Mouse (Mus musculus) hindbrain, embryonic 16.5 days (tissue): ENCODE data around the gene Lrrc3b. TPM values are rescaled to one million over a fixed set of nuclear protein-coding genes. Genes with fewer than 3 reads are reported as not detected.

Source experiments
- ATAC-seq: fragments of 200-750 bp; cut with Nextera tagmentation; 2 replicates; pipeline ENCODE4 v1.8.0; 2017; ENCODE audit warnings: moderate TSS enrichment, moderate library complexity
- H3K27ac ChIP-seq: fragments of 300-500 bp; sonication (generic); 2 replicates; pipeline ENCODE4 v1.5.1; 2014; ENCODE audit warnings: low read depth, mild to moderate bottlenecking, control low read depth, low read length, moderate library complexity
- H3K27me3 ChIP-seq: fragments of 300-500 bp; sonication (generic); replicated peaks from 2 replicates; pipeline ENCODE4 v1.6.1; 2014; ENCODE audit warnings: low read length; ENCODE audit not compliant: control insufficient read depth, insufficient read depth
- H3K36me3 ChIP-seq: fragments of 300-500 bp; sonication (generic); 2 replicates; pipeline ENCODE4 v1.6.1; 2014; ENCODE audit warnings: mild to moderate bottlenecking, low read length, moderate library complexity, mixed read lengths; ENCODE audit not compliant: control insufficient read depth, insufficient read depth
- H3K4me1 ChIP-seq: fragments of 300-500 bp; sonication (generic); 2 replicates; pipeline ENCODE4 v1.6.1; 2014; ENCODE audit warnings: low read depth, low read length; ENCODE audit not compliant: control insufficient read depth, insufficient read depth
- H3K4me2 ChIP-seq: fragments of 300-500 bp; sonication (generic); 2 replicates; pipeline ENCODE4 v1.6.1; 2014; ENCODE audit warnings: mild to moderate bottlenecking, low read length, control low read depth, moderate library complexity
- H3K4me3 ChIP-seq: fragments of 300-500 bp; sonication (generic); 2 replicates; pipeline ENCODE4 v1.5.1; 2014; ENCODE audit warnings: mild to moderate bottlenecking, low read length, control low read depth, moderate library complexity
- H3K9ac ChIP-seq: fragments of 300-500 bp; sonication (generic); 2 replicates; pipeline ENCODE4 v1.6.1; 2014; ENCODE audit warnings: low read depth, mild to moderate bottlenecking, control low read depth, low read length, moderate library complexity
- H3K9me3 ChIP-seq: fragments of 300-500 bp; sonication (generic); 2 replicates; pipeline ENCODE4 v1.6.1; 2014; ENCODE audit warnings: mild to moderate bottlenecking, low read length, moderate library complexity; ENCODE audit not compliant: control insufficient read depth
- WGBS: fragments of 180-500 bp; shearing (Covaris S2); extraction: QIAGEN DNeasy Blood & Tissue Kit; methylation state at CpG from one replicate; pipeline ENCODE4 v1.1.7; 2014; 5-methylcytosine and 5-hydroxymethylcytosine counted together
- polyA plus RNA-seq: library from polyadenylated mRNA; unstranded; fragments of >200 nt; fragmentation: Nextera tagmentation; extraction: Ambion mirVana; gene quantifications from 2 replicates; pipeline ENCODE4 v1.2.1, GENCODE M21; 2015

Lrrc3b gene
- polyA plus RNA-seq, 1 experiment from 2014 or later: 34.5 TPM

- no peak overlapping the region for H3K9ac ChIP-seq
Observed at GRCm38 (mm10) chr14:15385536-15385935, 53.3 kb downstream of the Lrrc3b start.

GRCm38 (mm10) chr14:15384972-15385371, 53.8 kb downstream of the Lrrc3b start:
- 76% methylated on average over 2 of the region's 2 CpGs for WGBS

More at GRCm38 (mm10) chr14:15385536-15385935, 53.3 kb downstream of the Lrrc3b start:
- Histone ChIP-seq H3K4me2 (no peak overlapping the region), H3K9me3 (no peaks in the 10 kb centered on the region), H3K4me1 (no peaks in the 10 kb centered on the region), H3K36me3 (no peaks in the 10 kb centered on the region), H3K27ac (no peak overlapping the region), H3K27me3 (no peaks in the 10 kb centered on the region), H3K4me3 (no peak overlapping the region)
- WGBS: 95% methylated on average over 2 of the region's 2 CpGs
- ATAC-seq: no peak

DNA sequence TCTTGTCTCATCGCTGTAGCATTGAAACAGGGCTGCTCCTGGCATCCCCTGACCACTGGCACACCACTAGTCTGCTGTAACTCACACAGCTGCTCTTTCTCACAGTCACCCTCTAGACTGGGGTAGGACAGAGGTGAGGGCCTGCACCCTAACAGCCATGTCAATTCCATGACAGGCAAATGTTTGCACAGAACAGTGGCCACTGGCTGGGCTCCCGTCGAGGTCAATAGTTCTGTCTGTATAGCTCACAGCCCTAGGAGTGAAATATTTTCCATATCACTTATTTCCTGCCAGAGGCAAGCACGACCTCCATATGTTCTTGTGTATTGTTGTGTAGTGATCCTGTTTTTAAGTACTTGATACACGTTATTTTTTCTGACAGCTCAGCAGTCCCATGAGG, 54.3 kb downstream of the Lrrc3b start:
- no peak for ATAC-seq
- no peaks in the 10 kb centered on the region for H3K27me3 ChIP-seq
- no peak overlapping the region for H3K4me3 ChIP-seq
- no peak overlapping the region for H3K9ac ChIP-seq
- WGBS: 60% methylated on average over 5 of the region's 5 CpGs
- H3K9me3 ChIP-seq: no peaks in the 10 kb centered on the region
- H3K36me3 ChIP-seq: no peaks in the 10 kb centered on the region
- no peak overlapping the region for H3K27ac ChIP-seq
- H3K4me1 ChIP-seq: no peaks in the 10 kb centered on the region
- H3K4me2 ChIP-seq: no peak overlapping the region

More at GRCm38 (mm10) chr14:15384972-15385371, 53.8 kb downstream of the Lrrc3b start:
- H3K4me3 ChIP-seq: no peak overlapping the region
- H3K9ac ChIP-seq: no peak overlapping the region
- no peak for ATAC-seq
- no peak overlapping the region for H3K27ac ChIP-seq
- no peaks in the 10 kb centered on the region for H3K4me1 ChIP-seq
- H3K36me3 ChIP-seq: no peaks in the 10 kb centered on the region
- H3K4me2 ChIP-seq: no peak overlapping the region
- H3K9me3 ChIP-seq: no peaks in the 10 kb centered on the region
- no peaks in the 10 kb centered on the region for H3K27me3 ChIP-seq

DNA sequence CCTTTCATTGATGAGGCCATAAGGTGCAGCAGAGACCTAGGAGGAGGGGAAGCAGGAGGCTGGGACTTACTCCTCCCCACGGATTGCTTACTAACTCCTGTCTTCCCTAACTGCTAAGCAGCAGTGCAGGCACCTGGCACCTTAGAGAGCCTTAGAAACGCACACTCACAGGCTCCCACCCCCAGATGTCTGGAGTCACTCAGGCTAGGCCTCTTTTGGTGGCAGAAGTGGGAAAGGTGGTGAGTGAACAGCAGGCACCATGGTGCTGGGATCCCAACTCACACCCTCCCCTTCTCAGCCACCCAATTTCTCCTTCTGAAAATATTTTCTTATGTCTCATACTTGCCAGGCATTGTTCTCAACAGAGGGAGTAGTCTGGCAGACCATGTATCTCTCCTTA, 55.7 kb downstream of the Lrrc3b start:
- Histone ChIP-seq H3K9ac (no peak overlapping the region), H3K4me1 (no peaks in the 10 kb centered on the region), H3K4me3 (no peak overlapping the region), H3K9me3 (no peaks in the 10 kb centered on the region), H3K27me3 (no peaks in the 10 kb centered on the region), H3K36me3 (no peaks in the 10 kb centered on the region), H3K27ac (no peak overlapping the region), H3K4me2 (no peak overlapping the region)
- 48% methylated on average over 2 of the region's 2 CpGs for WGBS
- no peak for ATAC-seq

GRCm38 (mm10) chr14:15377368-15377767, 61.4 kb downstream of the Lrrc3b start:
- WGBS: 97% methylated on average over 2 of the region's 2 CpGs

DNA sequence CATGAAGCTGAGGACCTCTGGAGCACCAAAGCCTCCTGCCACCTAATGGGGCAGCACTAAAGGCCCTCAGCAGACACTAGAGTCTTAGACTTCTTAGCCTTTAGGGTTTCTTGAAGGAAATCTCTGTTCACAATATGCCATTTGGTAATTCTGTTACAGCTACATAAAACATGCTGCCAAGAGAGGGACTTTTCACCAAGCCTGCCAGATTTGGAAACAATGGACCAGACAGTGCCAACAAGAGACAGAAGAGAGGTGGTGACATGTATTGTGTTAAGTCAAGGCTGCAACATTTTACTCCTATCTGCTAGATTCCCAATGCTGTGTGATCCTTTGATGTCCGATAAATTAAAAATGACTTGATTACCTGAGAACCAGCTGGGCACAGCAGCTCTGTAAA, 62.0 kb downstream of the Lrrc3b start:
- no peak for ATAC-seq
- no peaks in the 10 kb centered on the region for H3K9me3 ChIP-seq
- WGBS: 91% methylated on average over 1 of the region's 1 CpGs
- H3K9ac ChIP-seq: no peak overlapping the region
- no peak overlapping the region for H3K4me3 ChIP-seq
- H3K4me1 ChIP-seq: no peaks in the 10 kb centered on the region
- H3K36me3 ChIP-seq: no peaks in the 10 kb centered on the region
- H3K4me2 ChIP-seq: no peak overlapping the region
- no peaks in the 10 kb centered on the region for H3K27me3 ChIP-seq
- no peak overlapping the region for H3K27ac ChIP-seq

More at GRCm38 (mm10) chr14:15377368-15377767, 61.4 kb downstream of the Lrrc3b start:
- Histone ChIP-seq H3K9me3 (no peaks in the 10 kb centered on the region), H3K27ac (no peak overlapping the region), H3K4me3 (no peak overlapping the region), H3K4me2 (no peak overlapping the region), H3K9ac (no peak overlapping the region), H3K4me1 (no peaks in the 10 kb centered on the region), H3K36me3 (no peaks in the 10 kb centered on the region), H3K27me3 (no peaks in the 10 kb centered on the region)
- no peak for ATAC-seq

DNA sequence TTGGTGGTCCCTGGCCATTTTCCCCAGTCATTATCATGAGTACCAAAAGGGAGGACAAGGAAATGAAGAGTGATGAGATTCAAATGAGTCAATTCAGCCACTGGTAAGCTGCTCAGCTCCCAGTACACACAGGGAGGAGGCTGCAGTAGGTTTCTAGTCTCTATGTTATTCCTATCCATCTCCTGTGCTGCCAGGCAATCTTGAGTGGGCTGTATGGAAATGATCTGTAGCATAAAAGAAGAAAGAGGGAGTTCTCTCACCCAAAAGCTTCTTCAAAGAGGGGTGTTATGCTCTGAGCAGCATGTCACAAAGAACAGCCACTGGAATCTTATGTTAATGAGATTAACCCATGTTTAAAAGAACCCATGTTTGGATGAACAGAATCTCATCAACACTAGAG, 64.5 kb downstream of the Lrrc3b start:
- H3K27me3 ChIP-seq: no peaks in the 10 kb centered on the region
- no peak overlapping the region for H3K9ac ChIP-seq
- ATAC-seq: no peak
- H3K36me3 ChIP-seq: no peaks in the 10 kb centered on the region
- H3K9me3 ChIP-seq: no peaks in the 10 kb centered on the region
- H3K4me1 ChIP-seq: no peaks in the 10 kb centered on the region
- no peak overlapping the region for H3K27ac ChIP-seq
- H3K4me2 ChIP-seq: no peak overlapping the region
- no peak overlapping the region for H3K4me3 ChIP-seq

DNA sequence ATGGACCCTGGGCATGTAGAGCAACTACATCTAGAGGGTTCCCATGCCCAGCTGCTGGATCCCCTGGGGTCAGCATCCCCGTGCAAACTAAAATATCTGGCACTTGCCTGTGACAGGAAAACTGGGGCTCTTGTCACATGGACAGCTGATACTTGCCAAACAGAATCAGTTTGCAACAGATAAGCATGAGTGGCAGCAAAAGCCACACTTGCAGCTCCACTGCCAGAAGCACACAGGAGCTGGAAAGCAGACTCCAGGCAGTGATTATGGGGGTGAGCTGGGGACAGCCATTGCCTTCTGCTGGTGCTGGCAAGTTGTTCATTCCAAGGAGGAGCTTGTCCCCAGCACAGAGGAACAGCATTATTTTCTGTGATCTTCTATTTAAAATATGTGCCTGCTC, 65.8 kb downstream of the Lrrc3b start:
- 52% methylated on average over 1 of the region's 1 CpGs for WGBS
- Histone ChIP-seq H3K9ac (no peak overlapping the region), H3K4me2 (no peak overlapping the region), H3K27me3 (no peaks in the 10 kb centered on the region), H3K4me3 (no peak overlapping the region), H3K27ac (no peak overlapping the region), H3K36me3 (no peaks in the 10 kb centered on the region), H3K4me1 (no peaks in the 10 kb centered on the region), H3K9me3 (no peaks in the 10 kb centered on the region)
- no peak for ATAC-seq

DNA sequence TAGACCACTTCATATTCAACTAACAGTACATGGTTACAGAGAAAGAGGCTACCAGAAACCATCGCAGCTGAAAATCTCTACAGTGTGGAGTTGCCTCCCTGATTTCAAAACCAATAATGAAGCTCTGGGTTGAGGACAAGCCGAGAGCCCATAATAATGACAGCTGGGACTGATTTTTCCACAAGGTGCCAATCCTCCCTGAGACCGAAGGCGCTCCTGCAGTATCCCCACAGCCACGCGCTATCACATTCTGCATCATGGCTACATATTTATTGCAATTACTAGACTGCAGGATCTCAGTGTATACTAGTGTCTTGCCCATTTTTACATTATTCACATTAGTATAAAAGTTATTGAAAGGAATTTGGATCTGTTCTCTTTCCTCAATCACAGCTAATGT, 73.7 kb downstream of the Lrrc3b start:
- WGBS: 88% methylated on average over 6 of the region's 6 CpGs
- Histone ChIP-seq H3K27ac (no peak overlapping the region), H3K27me3 (no peaks in the 10 kb centered on the region), H3K36me3 (no peaks in the 10 kb centered on the region), H3K9me3 (no peaks in the 10 kb centered on the region), H3K9ac (no peak overlapping the region), H3K4me1 (no peaks in the 10 kb centered on the region), H3K4me3 (no peak overlapping the region), H3K4me2 (no peak overlapping the region)
- ATAC-seq: no peak

- 100% methylated on average over 1 of the region's 1 CpGs for whole genome bisulfite sequencing
- no peak overlapping the region for H3K9ac ChIP-seq
- no peaks in the 10 kb centered on the region for H3K36me3 ChIP-seq
- no peak overlapping the region for H3K4me3 ChIP-seq
- no peaks in the 10 kb centered on the region for H3K9me3 ChIP-seq
- ATAC-seq: no peak
- no peak overlapping the region for H3K4me2 ChIP-seq
- no peak overlapping the region for H3K27ac ChIP-seq
- no peaks in the 10 kb centered on the region for H3K27me3 ChIP-seq
- H3K4me1 ChIP-seq: no peaks in the 10 kb centered on the region
Observed at GRCm38 (mm10) chr14:15359893-15360292, 78.9 kb downstream of the Lrrc3b start.
